Mouse (Mus musculus) kidney, postnatal 14 days (tissue): ENCODE measurements around the gene Aatk.

Source experiments
- DNase-seq: peaks from one replicate; pipeline ENCODE4 v3.0.0; 2022; ENCODE audit warnings: mixed read lengths

The Aatk gene

GRCm38 (mm10) chr11:120021367-120021766, 25.6 kb downstream of the Aatk start:
- DNase-seq, result no peak

GRCm38 (mm10) chr11:120019542-120020440, 27.2 kb downstream of the Aatk start:
- no peak for DNase-seq

- DNase-seq, result no peak
Measured at GRCm38 (mm10) chr11:120017011-120017410, 30.0 kb downstream of the Aatk start.

GRCm38 (mm10) chr11:120014758-120015157, 32.2 kb downstream of the Aatk start:
- DNase-seq, result no peak

GRCm38 (mm10) chr11:120013174-120013711, 33.7 kb downstream of the Aatk start:
- peak; percentile 90 for DNase-seq

- DNase-seq, result no peak
Measured at GRCm38 (mm10) chr11:120012702-120013101, 34.3 kb downstream of the Aatk start.

- peak; percentile 43 for DNase-seq
Measured at GRCm38 (mm10) chr11:120011761-120012560, 35.0 kb downstream of the Aatk start.

- no peak for DNase-seq
Measured at GRCm38 (mm10) chr11:120011114-120011760, 35.7 kb downstream of the Aatk start.

GRCm38 (mm10) chr11:120009937-120010336, 37.0 kb downstream of the Aatk start:
- DNase-seq, result no peak

GRCm38 (mm10) chr11:120008956-120009355, 38.0 kb downstream of the Aatk start:
- DNase-seq, result no peak

GRCm38 (mm10) chr11:120008501-120008900, 38.5 kb downstream of the Aatk start:
- no peak for DNase-seq

GRCm38 (mm10) chr11:120007496-120008080, 39.4 kb downstream of the Aatk start:
- peak; percentile 84 for DNase-seq

- no peak for DNase-seq
Measured at GRCm38 (mm10) chr11:120005434-120006317, 41.3 kb downstream of the Aatk start.

GRCm38 (mm10) chr11:120002634-120003220, 44.2 kb downstream of the Aatk start:
- DNase-seq, result no peak

GRCm38 (mm10) chr11:120002041-120002440, 44.9 kb downstream of the Aatk start:
- DNase-seq, result no peak

- no peak for DNase-seq
Measured at GRCm38 (mm10) chr11:119997351-119997750, 49.6 kb downstream of the Aatk start.

GRCm38 (mm10) chr11:119991338-119991678, 55.7 kb downstream of the Aatk start:
- DNase-seq, result peak; percentile 90

GRCm38 (mm10) chr11:119990658-119991337, 56.2 kb downstream of the Aatk start:
- DNase-seq, result no peak

GRCm38 (mm10) chr11:119989115-119989564, 57.8 kb downstream of the Aatk start:
- peak; percentile 54 for DNase-seq

GRCm38 (mm10) chr11:119988391-119988790, 58.6 kb downstream of the Aatk start:
- DNase-seq, result peak; percentile 75
